Mouse (Mus musculus): ENCODE results near the gene Cplane1.
"Not testable (repeated sequence)": the region's sequence is repeated elsewhere in the genome, so short reads cannot be mapped to it uniquely, and the experiment has no call there.

Gene Cplane1

DNA sequence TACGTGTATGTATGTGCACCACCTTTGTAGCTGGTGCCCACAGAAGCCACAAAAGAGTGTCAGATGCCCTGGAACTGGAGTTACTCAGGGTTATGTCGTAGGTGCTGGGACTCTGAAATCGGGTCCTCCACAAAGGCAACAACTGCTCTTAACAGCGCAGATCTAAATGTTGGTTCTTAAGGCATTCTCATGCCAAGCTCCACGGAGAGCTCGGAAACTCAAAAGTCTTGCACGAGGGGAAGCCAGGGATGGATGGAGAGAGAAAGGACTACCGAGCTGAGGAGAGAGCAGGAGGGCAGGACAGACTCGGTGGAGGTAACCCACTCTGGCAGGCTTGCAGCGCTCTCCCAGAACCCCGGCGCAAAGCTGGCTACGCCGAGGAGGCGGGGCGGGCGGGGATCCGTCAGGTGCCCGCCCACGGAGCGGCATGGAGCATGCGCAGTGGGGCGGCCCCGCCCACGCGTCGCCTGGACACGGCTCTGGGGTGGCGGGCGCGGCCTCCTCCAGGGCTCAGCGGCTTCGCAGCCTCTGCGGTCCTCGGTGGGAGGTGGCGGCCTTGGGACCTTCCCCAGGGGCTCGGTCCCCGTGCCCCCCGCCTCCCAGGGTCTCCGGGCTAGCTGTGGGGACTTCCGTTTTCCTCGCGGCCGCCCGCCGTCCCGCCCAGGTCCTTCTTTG lies at the start of gene Cplane1:
TSS of gene Cplane1 (plus strand) at position 516 of the 675 bp plus-strand sequence.
- peak; percentile 92 for DNase-seq (ENCODE audit: low spot score in 2 of 2)

DNA sequence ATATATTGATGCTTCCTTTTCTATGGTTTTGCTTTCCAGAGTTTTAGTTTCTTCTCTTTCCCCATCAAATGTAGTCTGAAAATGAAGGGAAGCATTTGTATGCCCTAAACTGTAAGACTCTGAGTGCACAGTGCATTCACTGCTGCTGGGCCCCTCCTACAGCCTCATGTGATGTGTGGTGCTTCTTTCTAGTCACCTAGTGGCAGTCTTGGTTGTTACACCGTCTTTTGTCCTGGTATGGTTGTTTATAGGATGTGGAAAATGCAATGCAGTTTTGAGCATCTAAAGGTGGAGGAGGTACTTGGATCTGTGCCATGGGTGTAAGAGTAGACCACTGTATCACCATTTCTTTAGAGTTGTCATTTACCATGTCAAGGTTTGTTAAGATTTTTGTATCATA lies 39.6 kb upstream of the Cplane1 start:
- no peak for DNase-seq (ENCODE audit: low spot score in 2 of 2)

DNA sequence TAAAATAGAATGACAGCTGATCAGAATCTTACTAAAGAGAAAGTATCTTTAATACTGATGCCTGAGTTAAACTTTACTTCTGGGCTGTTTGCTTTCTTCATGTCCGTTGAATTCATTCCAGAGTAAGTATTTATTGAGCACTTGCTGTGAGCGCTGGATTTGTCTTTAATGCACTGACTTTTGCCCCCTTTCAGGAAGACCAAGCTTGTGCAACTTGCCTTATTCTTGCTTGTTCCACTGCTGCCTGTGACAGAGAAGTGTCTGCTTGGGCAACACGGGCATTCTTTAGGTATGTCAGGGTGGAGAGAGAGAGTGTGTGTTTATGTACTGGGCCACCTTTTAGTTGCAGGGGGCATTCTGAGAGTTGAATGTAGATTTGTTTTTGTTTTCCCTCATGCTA lies 37.6 kb upstream of the Cplane1 start:
- no peak for DNase-seq (ENCODE audit: low spot score in 2 of 2)

DNA sequence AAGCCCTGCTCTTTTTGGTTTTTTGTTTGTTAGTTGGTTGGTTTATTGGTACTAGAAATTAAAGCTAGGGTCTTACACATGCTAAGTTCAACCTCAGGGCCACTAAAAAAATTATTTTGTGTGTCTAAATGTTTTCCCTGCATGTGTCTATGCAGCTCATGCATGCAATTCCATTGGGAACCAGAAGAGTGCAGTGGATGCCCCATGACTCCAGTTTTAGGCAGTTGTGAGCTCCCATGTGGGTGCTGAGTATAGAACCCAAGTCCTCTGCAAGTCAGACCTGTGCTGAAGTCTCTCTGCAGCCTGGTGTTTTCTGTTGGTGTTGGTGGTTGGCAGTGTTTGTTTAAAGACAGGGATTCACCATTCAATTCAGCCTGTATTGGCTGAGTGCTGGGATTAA lies 37.1 kb upstream of the Cplane1 start:
- DNase-seq (ENCODE audit: low spot score in 2 of 2) = no peak

DNA sequence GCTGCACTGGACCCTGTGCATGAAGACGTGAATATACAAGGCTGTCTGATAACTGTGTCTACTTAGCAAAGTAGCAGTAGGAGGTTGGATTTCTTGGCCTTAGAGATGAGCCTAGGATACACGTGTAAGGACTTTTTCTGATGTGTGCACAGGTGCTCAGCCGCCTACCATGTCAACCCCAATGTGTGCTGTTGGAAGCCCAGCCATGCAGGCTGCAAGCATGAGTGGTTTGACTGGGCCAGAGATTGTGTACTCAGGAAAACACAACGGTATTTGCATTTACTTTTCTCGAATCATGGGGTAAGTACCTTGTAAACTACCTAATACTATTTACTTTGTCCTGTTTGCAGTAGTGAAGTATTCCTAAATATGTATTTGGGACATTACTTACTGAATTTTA lies 33.3 kb upstream of the Cplane1 start:
- no peak for DNase-seq (ENCODE audit: low spot score in 2 of 2)

DNA sequence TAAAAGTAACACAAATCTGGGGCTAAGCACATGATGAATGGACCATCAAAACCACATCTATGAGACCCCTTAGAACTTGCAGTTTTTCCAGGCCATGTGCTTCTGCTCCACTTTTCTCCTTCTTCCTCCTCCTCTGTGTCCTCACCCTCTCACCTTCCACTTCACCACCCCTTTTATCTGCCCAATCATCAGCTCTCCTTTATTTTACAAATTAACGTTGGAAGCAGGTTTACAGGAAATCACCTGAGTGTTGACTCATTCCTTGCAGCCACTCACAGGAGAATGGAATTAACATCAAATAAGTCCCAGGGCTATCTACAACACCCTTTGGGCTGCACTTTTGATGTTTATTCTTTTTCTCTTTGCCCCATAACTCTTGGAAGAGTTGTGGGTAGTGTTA lies 7.1 kb upstream of the Cplane1 start:
- DNase-seq (ENCODE audit: low spot score in 2 of 2) = no peak

DNA sequence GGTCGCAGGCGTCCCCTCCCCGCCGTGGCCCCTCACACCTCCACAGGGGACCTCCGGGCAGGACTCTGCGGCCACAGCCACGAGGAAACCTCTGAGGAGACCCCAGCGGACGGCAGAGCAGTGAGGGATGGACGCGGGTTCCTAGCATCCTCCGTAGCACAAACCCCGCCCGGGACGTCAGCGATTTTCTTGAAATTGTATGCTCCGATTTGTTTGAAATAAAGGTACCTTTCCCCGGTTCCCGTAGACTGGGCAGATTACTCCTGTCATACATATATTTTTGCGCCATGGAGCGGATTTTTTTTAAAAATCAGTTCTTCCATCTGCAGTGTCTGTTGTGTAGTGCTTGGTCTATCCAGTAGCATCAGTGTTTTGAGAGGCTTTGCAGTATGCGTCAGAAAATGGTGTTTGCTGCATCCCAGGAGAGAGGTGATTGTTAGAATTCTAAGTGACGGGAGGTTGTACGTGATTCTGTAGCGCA lies 400 bp downstream of the Cplane1 start:
- no peak for DNase-seq (ENCODE audit: low spot score in 2 of 2)

DNA sequence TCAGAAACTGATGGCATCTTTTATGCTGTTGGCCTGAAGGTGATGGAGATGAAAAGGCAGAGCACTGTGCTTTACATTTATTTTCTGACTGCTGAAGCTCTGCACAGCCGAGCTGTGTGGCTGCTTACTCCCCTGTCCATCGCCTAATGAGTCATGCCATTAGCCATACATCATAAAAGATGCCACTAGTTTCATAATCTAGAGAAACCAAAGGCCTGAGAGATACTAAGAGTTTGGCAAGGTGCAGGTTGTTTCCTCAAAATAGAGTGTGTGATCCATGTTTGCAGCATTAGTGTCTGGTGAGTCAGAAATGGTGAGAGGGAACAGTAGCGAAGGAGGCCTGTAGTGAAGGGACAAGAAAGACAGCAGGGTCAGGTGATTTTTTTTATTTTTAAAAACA lies 20.7 kb downstream of the Cplane1 start:
- no peak for DNase-seq (ENCODE audit: low spot score in 2 of 2)

DNA sequence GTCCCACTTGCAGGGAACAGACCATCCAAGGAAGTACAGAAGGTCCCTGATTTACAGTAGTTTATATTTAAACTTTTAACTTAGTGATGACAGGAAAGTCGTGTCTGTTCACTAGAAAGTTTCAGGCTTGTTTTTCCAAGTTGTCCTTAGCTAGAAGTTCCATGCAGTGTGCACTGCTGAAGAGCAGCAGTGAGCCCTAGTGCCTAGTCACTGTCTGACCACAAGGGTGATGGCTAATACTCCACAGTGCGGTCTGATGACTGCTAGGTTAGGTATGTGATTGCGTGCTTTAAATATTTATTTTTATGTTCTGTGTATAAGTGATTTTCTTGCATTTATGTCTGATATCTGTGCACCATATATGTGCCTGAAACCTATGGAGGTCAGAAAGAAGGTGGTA lies 21.5 kb downstream of the Cplane1 start:
- DNase-seq (ENCODE audit: low spot score in 2 of 2) = no peak

DNA sequence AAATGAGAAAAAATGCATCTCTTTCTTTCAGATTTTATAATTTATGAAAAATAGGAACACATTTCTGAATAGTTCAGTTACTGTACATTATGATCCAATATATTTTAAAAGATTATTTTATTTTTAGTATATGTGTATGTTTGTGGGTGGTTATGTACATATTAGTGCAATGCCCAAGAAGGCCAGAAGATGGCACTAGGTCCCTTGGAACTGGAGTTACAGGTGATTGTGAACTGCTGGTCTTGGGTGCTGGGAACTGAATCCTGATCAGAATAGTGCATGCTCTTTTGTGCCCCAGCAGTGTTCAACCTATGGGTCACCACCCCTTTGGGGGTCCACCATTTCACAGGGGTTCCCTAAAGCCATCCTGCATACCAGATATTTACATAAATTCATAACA lies 31.4 kb downstream of the Cplane1 start:
- no peak for DNase-seq (ENCODE audit: low spot score in 2 of 2)

DNA sequence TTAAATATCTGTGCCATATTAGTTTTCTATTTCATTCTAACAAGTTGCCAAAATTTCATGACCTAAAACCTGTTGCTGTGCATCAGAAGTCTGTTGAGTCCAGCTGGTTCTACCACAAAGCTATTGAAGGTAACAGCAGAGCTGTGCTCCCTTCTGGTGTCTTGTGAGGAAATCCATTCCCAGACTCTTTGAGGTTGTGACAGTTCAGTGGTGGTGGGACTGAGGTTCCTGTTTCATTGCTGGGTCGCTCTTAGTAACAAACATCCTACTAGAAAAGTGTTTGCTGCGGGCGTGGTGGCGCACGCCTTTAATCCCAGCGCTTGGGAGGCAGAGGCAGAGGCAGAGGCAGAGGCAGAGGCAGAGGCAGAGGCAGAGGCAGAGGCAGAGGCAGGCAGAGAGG lies 39.5 kb downstream of the Cplane1 start:
- no peak for DNase-seq (ENCODE audit: low spot score in 2 of 2)

DNA sequence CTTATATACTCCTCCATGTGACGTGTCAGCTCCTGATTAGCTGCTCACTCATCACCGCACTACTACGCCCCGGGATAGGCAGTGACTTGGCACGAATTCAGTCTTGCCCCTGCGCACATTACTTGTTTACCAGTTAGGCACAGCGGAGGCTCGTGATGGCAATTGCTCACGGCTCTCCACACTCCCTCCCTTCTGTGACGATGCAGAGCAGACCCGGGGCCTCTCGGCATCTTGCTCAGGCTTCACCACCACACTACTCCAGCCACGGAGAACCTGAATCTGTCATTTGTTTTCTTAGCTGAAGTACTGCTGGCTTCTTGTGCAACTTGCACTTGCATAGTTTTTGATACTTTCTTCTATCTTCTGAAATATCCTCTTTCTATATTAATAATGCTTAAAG lies 45.9 kb downstream of the Cplane1 start:
- no peak for DNase-seq (ENCODE audit: low spot score in 2 of 2)

DNA sequence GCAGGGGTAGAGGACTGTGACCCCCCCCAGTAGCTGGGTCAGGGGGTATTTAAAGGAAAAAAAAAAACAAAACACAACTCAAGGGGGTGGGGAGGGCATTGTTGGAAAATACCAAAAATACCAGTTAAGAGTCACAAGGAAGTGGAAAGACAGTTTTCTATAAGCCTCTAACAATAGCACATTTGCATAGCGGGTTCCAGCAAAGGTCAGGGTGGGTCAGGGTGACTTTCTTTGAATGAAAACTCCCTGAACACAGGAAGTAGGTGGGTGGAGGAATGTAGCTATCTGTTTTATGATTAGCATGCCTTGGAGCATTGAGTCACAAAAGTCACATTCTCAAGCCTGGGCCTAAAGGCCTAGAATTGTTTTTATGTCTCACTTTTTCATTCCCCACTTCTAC lies 65.3 kb downstream of the Cplane1 start:
- not testable (repeated sequence) for DNase-seq (ENCODE audit: low spot score in 2 of 2)

DNA sequence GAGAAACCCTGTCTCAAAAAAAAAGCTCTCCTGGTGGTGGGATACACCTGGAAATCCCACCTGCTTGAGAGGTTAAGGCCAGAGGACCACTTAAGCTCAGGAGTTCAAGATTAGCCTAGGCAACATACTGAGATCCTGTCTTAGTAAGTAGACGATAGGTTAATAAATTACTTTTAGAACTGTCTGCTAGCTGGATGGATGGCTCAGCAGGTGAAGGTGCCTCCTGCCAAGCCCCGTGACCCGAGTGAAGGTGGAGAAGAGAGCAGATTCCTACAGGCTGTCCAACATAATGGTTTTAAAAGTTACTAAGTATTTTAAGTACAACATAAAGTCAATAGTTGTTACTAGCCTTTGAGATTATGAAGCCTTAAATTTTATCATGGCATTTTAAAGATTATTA lies 97.0 kb downstream of the Cplane1 start:
- no peak for DNase-seq (ENCODE audit: low spot score in 2 of 2)

DNA sequence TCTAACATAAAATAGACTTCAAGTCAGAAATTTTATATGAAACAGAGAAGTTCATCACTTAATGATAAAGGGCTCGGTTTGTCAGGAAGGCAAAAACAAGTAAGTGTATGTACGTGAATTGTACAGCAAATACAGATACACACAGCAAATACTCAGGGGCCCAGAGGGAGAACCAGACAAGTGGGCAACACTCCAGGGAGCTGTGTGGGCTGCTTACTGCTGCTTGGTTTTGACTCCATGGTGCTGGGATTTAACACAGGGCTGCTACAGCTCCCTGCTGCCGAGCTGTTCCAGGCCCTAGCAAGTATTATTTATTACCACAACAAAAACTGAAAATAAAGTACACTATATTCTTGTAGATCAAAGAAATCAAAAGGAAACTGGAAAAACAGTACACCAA lies 98.3 kb downstream of the Cplane1 start:
- no peak for DNase-seq (ENCODE audit: low spot score in 2 of 2)

DNA sequence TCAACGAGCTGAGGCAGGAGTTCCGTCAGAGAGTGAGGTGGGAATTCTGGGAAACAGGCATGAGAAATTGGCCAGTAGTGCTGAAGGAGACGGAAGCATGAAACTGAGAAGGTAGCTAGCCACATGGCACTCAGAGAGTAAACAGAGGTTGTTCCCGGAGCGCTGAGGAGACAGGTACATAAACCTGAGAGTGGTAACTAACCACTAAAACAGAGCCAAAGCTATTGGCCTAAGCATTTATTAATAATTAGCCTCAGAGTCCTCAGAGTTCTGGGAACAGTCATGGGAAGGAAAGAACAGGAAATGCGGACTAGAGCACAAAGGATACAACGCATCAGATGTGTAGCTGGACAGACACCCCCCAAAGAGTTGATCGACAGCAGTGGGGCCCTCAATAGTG lies 99.3 kb downstream of the Cplane1 start:
- DNase-seq (ENCODE audit: low spot score in 2 of 2) = no peak

DNA sequence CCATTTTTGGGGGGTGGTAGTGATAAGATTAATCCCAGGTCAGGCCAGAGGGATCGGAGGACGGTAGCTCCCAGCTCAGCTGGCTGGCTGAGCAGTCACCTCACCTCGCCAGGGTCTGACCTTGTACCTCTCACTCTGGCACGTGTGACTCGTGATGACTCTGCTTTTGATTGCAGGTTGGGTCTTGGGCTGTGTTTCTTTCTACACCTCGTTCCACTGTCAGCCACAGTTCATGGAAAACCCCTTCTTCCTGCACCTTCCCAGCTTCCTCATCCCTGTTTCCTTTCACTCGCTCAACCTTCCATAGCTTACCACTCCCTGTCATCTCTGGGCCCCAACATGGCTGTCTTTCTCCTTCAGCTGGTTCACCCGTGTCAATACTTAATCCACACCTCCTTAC lies 103.0 kb downstream of the Cplane1 start:
- no peak for DNase-seq (ENCODE audit: low spot score in 2 of 2)

DNA sequence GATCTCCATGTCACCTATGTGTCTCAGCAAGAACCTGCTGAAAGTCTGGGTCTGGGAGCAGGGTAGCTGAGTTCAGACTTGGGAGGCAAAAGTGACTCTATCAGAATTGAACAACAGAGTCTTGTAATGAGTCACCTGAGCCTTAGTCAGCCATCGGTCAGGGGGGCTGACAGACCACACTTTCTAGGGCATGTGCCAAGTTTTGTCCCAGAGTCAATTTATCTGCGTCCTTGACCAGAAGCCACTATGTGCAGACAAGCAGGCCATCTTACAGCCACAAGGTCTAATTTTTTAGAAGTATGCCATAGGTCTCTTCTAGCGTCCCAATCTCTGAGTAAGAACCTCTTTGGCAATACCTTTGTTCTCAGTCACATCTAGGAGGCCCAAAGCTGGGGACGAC lies 109.0 kb downstream of the Cplane1 start:
- not testable (repeated sequence) for DNase-seq (ENCODE audit: low spot score in 2 of 2)

DNA sequence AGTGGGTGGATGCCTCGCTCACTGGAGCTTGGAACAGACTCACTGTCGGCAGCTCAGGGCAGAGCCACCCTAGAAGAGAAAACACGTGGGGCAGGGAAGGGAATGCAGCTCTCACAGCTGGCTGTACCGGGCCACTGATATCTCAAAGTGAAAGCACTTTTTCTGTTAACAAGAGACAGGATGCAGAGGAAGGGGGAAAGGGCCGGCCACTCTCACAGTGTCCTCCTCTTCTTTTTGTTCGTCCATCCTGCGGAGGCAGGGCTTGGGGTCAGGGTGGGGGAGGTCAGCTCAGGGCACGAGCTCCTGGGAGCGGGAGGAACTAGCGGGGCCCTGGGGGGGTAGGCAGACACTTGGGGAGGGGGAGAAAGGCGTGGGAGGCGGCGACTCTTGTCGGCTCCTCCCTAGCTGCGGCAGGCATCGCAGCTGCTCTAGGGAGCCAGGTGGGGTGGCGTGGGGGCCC lies 110.4 kb downstream of the Cplane1 start:
- peak; percentile 10 to 32 for DNase-seq (ENCODE audit: low spot score in 2 of 2)

DNA sequence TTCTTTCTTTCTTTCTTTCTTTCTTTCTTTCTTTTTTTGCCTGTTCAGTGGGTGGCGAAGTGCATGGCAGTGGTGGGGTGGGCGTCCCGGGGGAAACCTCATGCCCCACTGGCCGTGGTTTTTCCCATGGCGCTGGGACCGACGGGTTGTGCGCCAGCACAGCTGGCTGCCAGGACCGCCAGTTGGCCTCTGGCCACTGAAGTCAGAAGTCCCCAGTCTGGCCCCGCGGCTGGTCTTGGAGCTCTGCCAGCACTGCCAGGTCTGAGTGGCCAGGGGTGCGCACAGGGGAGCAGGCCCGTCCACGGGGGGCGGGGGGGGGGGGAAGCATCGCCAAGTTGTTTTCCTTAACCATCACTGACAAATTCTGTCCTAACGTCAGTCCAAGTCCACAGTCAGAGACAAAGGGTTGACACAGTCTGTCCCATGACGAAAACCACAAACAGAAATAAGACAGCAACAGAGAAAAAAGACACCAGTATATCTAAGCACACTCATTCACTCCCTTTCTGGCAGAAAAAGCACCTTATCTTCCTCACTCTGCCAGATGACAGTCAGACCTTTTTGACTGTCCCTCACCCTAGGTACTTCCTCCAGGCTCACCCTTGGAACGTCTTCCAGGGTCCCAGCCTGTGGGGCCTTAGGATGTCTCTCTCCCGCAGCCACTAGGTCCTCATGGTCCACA lies 111.2 kb downstream of the Cplane1 start:
- peak; percentile 30 to 42 for DNase-seq (ENCODE audit: low spot score in 2 of 2)

DNA sequence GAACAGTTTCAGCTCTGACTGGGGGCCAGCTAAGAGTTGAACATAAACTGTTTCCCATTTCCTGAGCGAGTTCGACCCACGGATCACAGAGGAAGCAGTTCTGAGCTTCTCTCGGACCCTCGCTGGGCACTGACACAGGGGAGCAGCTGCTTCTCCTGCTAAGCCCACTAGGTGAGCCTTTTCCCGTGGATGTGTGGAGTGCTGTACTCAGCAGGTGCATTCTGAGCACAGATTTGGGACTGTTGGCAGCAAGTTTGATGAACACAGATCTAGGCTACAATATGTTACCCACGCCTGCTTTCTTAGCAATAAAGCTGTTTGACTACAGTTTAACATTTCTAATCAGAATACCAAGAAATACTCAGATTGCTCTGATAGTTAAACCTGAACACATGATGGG lies 112.8 kb downstream of the Cplane1 start:
- no peak for DNase-seq (ENCODE audit: low spot score in 2 of 2)

DNA sequence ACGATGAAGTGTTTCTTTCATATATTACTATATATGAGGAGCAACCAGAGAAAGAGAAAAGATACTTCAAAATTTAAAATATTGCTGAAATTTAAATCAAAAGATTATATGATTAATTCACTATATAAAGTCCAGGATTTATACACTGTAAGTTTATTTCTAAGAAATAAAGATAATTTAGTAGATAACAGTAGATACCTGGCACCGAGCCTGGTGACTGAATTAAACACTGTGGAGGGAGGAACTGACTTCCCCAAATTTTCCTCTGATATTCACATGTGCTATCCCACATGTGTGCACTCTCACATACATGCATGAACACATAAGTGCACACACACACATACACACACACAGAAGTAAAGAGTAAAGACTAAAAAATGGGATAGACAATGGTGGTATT lies 113.2 kb downstream of the Cplane1 start:
- no peak for DNase-seq (ENCODE audit: low spot score in 2 of 2)

DNA sequence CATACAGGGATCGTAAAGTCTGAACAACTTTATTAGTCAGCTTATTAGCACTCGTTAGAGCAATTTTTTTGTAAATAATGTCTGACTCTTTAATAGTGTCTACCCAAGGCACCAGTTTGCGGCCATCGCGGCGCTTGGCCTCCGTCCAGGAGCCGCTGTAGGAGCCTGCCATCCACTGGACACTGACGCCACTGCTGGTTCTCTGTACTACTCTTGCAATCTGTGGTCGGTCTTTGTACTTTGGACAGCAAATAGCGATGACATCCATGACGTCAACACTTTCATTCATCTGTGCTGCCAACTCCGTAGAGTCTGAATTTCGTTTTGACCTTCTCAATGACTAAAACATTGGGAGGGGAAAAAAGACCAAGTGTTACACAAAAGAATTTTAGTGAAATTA lies 122.3 kb downstream of the Cplane1 start:
- no peak for DNase-seq (ENCODE audit: low spot score in 2 of 2)

DNA sequence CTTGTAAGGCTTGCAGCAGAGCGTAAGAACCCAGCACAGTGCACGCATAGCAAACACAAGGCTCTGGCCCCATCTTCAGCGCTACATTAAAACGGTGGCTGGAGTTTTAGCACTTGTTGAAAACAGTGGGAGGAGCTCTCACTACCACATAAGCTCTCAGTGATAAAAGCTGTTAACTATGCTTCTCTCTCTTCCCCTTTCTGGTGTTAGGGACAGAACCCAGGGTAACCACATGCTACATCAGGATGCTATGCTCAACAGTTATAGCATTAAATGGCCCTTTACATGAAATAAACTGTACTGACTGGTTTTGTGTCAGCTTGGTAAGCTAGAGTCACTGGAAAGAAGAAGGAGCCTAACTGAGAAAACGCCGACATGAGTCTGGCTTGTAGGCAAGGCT lies 125.2 kb downstream of the Cplane1 start:
- no peak for DNase-seq (ENCODE audit: low spot score in 2 of 2)

Data from heart, adult 9 months (tissue).